Mouse (Mus musculus): ENCODE data around the gene Myo1g. TPM values are rescaled to one million over a fixed set of nuclear protein-coding genes. Genes with fewer than 3 reads are reported as not detected.
A peak's percentile ranks its signal among the peaks of the same experiment; 100 is the strongest.

Gene Myo1g
- polyA plus RNA-seq, 1 experiment from 2014 or later, result 1.8 TPM

- Histone ChIP-seq H3K9ac (peak overlapping the region; percentile 26), H3K36me3 (0 out of 2 replicates have a peak, but pooled peaks cover 3% of the 10 kb centered on the region), H3K27me3 (replicated peaks) (no peaks in the 10 kb centered on the region), H3K4me3 (replicated peaks) (peak overlapping the region; percentile 27), H3K4me2 (replicated peaks) (peak overlapping the region; percentile 51), H3K27ac (peak overlapping the region; percentile 40; the same call in 1 of the 2 replicates), H3K9me3 (no peaks in the 10 kb centered on the region), H3K4me1 (replicated peaks) (peaks cover 18% of the 10 kb centered on the region)
- ATAC-seq, result no peak
- WGBS, result 40% methylated on average over 2 of the region's 2 CpGs
Observed at GRCm38 (mm10) chr11:6471054-6471453, 49.7 kb downstream of the Myo1g start.

- 82% methylated on average over 2 of the region's 2 CpGs for WGBS
- H3K27ac ChIP-seq, result no peak overlapping the region
Observed at GRCm38 (mm10) chr11:6468541-6468940, 52.2 kb downstream of the Myo1g start.

GRCm38 (mm10) chr11:6465122-6465521 lies 55.6 kb downstream of the Myo1g start:
- Histone ChIP-seq H3K9ac (no peak overlapping the region), H3K9me3 (no peaks in the 10 kb centered on the region), H3K27me3 (replicated peaks) (no peaks in the 10 kb centered on the region), H3K27ac (no peak overlapping the region), H3K4me1 (replicated peaks) (0 out of 2 replicates have a peak, but pooled peaks cover 3% of the 10 kb centered on the region), H3K36me3 (0 out of 2 replicates have a peak, but pooled peaks cover 8% of the 10 kb centered on the region), H3K4me3 (replicated peaks) (no peak overlapping the region), H3K4me2 (replicated peaks) (no peak overlapping the region)
- peak; percentile 69 for ATAC-seq
- 28% methylated on average over 4 of the region's 4 CpGs for WGBS

More at GRCm38 (mm10) chr11:6468541-6468940, 52.2 kb downstream of the Myo1g start:
- Histone ChIP-seq H3K36me3 (0 out of 2 replicates have a peak, but pooled peaks cover 8% of the 10 kb centered on the region), H3K9me3 (no peaks in the 10 kb centered on the region), H3K4me1 (replicated peaks) (peaks cover 15% of the 10 kb centered on the region), H3K4me2 (replicated peaks) (no peak overlapping the region), H3K9ac (no peak overlapping the region), H3K4me3 (replicated peaks) (no peak overlapping the region), H3K27me3 (replicated peaks) (no peaks in the 10 kb centered on the region)
- ATAC-seq, result no peak

GRCm38 (mm10) chr11:6463159-6463837 lies 57.5 kb downstream of the Myo1g start:
- no peaks in the 10 kb centered on the region for H3K27me3 ChIP-seq (replicated peaks)
- 83% methylated on average over 6 of the region's 6 CpGs for WGBS
- no peak overlapping the region for H3K27ac ChIP-seq
- H3K4me3 ChIP-seq (replicated peaks), result no peak overlapping the region
- H3K4me1 ChIP-seq (replicated peaks), result no peaks in the 10 kb centered on the region
- H3K36me3 ChIP-seq, result 0 out of 2 replicates have a peak, but pooled peaks cover 8% of the 10 kb centered on the region
- no peak overlapping the region for H3K9ac ChIP-seq
- ATAC-seq, result no peak
- no peaks in the 10 kb centered on the region for H3K9me3 ChIP-seq
- H3K4me2 ChIP-seq (replicated peaks), result no peak overlapping the region

Other genes with a start within 250 kb of the Myo1g start
- 129 and 137 TPM in 2 replicates for gene Tmed4, start 246.1 kb downstream of the Myo1g start, polyA plus RNA-seq (2015; fragmentation: Nextera tagmentation; extraction: Ambion mirVana)
- gene Ogdh, start 229.3 kb downstream of the Myo1g start, polyA plus RNA-seq (2015; fragmentation: Nextera tagmentation; extraction: Ambion mirVana), result 134 and 144 TPM in 2 replicates
- gene Zmiz2, start 131.9 kb downstream of the Myo1g start, polyA plus RNA-seq (2015; fragmentation: Nextera tagmentation; extraction: Ambion mirVana), result 9.2 and 10.9 TPM in 2 replicates
- 5,895 and 6,298 TPM in 2 replicates for gene Ppia, start 105.5 kb downstream of the Myo1g start, polyA plus RNA-seq (2015; fragmentation: Nextera tagmentation; extraction: Ambion mirVana)
- 424 and 429 TPM in 2 replicates for gene H2afv, start 76.5 kb downstream of the Myo1g start, polyA plus RNA-seq (2015; fragmentation: Nextera tagmentation; extraction: Ambion mirVana)
- gene Purb, start 45.0 kb downstream of the Myo1g start, polyA plus RNA-seq (2015; fragmentation: Nextera tagmentation; extraction: Ambion mirVana), result 26.6 and 28.8 TPM in 2 replicates
- 73.8 and 76.9 TPM in 2 replicates for gene Ccm2, start 25.9 kb upstream of the Myo1g start, polyA plus RNA-seq (2015; fragmentation: Nextera tagmentation; extraction: Ambion mirVana)
- 6.2 and 6.3 TPM in 2 replicates for gene Nacad, start 85.1 kb upstream of the Myo1g start, polyA plus RNA-seq (2015; fragmentation: Nextera tagmentation; extraction: Ambion mirVana)
- gene Tbrg4, start 105.1 kb upstream of the Myo1g start, polyA plus RNA-seq (2015; fragmentation: Nextera tagmentation; extraction: Ambion mirVana), result 56.3 and 57.6 TPM in 2 replicates
- not detected in 2 replicates for gene Wap, start 117.7 kb upstream of the Myo1g start, polyA plus RNA-seq (2015; fragmentation: Nextera tagmentation; extraction: Ambion mirVana)
- 5.4 and 6.1 TPM in 2 replicates for gene Ramp3, start 137.6 kb upstream of the Myo1g start, polyA plus RNA-seq (2015; fragmentation: Nextera tagmentation; extraction: Ambion mirVana)

Measured in intestine, embryonic 15.5 days (tissue).